Mouse (Mus musculus) heart, postnatal 0 days (tissue): ENCODE measurements around the gene Plppr1. TPM values are rescaled to one million over a fixed set of nuclear protein-coding genes. Genes with fewer than 3 reads are reported as not detected.

Experiments
- ATAC-seq: fragments of 200-750 bp; cut with Nextera tagmentation; 2 replicates; pipeline ENCODE4 v1.8.0; 2017; ENCODE audit warnings: low read depth, moderate number of reproducible peaks, moderate library complexity; ENCODE audit not compliant: insufficient read depth
- DNase-seq: peaks from one replicate; pipeline ENCODE4 v3.0.0-alpha.2; 2016; ENCODE audit warnings: low spot score
- H3K27ac ChIP-seq: fragments of 300-500 bp; sonication (generic); 2 replicates; pipeline ENCODE4 v1.5.1; 2014; ENCODE audit warnings: low read depth, mild to moderate bottlenecking
- H3K27me3 ChIP-seq: fragments of 300-500 bp; sonication (generic); 2 replicates; pipeline ENCODE4 v1.6.1; 2014; ENCODE audit warnings: low read length, mixed read lengths; ENCODE audit not compliant: control insufficient read depth, insufficient read depth
- H3K36me3 ChIP-seq: fragments of 300-500 bp; sonication (generic); replicated peaks from 2 replicates; pipeline ENCODE4 v1.6.1; 2014; ENCODE audit warnings: low read length, mixed read lengths; ENCODE audit not compliant: control insufficient read depth, insufficient read depth
- H3K4me1 ChIP-seq: fragments of 300-500 bp; sonication (generic); 2 replicates; pipeline ENCODE4 v1.6.1; 2014; ENCODE audit warnings: antibody characterized with exemption; ENCODE audit not compliant: control insufficient read depth, insufficient read depth
- H3K4me2 ChIP-seq: fragments of 300-500 bp; sonication (generic); 2 replicates; pipeline ENCODE4 v1.6.1; 2014; ENCODE audit warnings: low read depth, mild to moderate bottlenecking, low read length, moderate library complexity
- H3K4me3 ChIP-seq: fragments of 300-500 bp; sonication (generic); 2 replicates; pipeline ENCODE4 v1.5.1; 2014; ENCODE audit warnings: low read depth, low read length
- H3K9ac ChIP-seq: fragments of 300-500 bp; sonication (generic); replicated peaks from 2 replicates; pipeline ENCODE4 v1.6.1; 2014; ENCODE audit warnings: low read depth, low read length, mixed read lengths
- H3K9me3 ChIP-seq: fragments of 300-500 bp; sonication (generic); replicated peaks from 2 replicates; pipeline ENCODE4 v1.6.1; 2016; ENCODE audit warnings: low read length; ENCODE audit not compliant: control insufficient read depth
- CTCF ChIP-seq: IDR thresholded peaks from 2 replicates; pipeline ENCODE4 v1.5.1; 2016; ENCODE audit warnings: antibody characterized with exemption, control low read depth, low read depth
- EP300 ChIP-seq: IDR thresholded peaks from 2 replicates; pipeline ENCODE4 v1.6.1; 2016; ENCODE audit warnings: antibody characterized with exemption, low read depth
- WGBS: fragments of 180-500 bp; shearing (Covaris S2); extraction: QIAGEN DNeasy Blood & Tissue Kit; methylation state at CpG from one replicate; pipeline ENCODE4 v1.1.7; 2014; 5-methylcytosine and 5-hydroxymethylcytosine counted together
- polyA plus RNA-seq: library from polyadenylated mRNA; unstranded; fragments of >200 nt; fragmentation: Nextera tagmentation; extraction: Ambion mirVana; gene quantifications from 2 replicates; pipeline ENCODE4 v1.2.1, GENCODE M21; 2015
- total RNA-seq: library from RNA; depleted of rRNA; stranded (reverse); fragments of >200 nt; gene quantifications from 2 replicates; pipeline ENCODE4 v1.2.3, GENCODE M21; 2014; ENCODE audit warnings: low replicate concordance

The Plppr1 gene
- total and polyA plus RNA-seq, 2 experiments from 2014 or later, result 3.7 to 5.2 TPM

- 63% methylated on average over 11 of the region's 11 CpGs for WGBS
- no peak for ATAC-seq
Observed at GRCm38 (mm10) chr4:49212616-49213544, 153.8 kb downstream of the Plppr1 start.

DNA sequence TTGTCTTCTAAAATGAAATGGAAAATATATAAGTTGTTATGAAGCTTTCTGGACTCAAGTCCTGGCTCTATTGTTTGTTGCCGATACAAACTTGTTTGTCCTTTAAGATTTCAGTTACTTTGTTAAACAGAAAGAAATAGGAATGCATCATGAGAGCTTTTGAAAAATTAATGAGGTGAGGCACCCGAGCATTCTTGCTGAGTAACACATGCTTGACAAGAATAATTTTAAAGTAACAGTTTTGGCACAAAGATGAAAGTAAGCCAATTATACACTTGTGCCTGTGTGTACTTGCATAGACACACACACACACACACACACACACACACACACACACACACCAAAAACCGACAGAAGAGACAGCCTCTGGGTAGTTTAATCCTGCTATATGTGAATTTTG is 155.3 kb downstream of the Plppr1 start:
- Histone ChIP-seq H3K36me3 (no peaks in the 10 kb centered on the region), H3K27ac (no peak overlapping the region), H3K4me1 (no peaks in the 10 kb centered on the region), H3K27me3 (0 out of 2 replicates have a peak, but pooled peaks cover 2% of the 10 kb centered on the region), H3K4me3 (no peak overlapping the region), H3K9me3 (no peaks in the 10 kb centered on the region), H3K4me2 (no peak overlapping the region), H3K9ac (no peak overlapping the region)
- ATAC-seq, result no peak
- WGBS, result 76% methylated on average over 3 of the region's 3 CpGs
- DNase-seq, result no peak
- TF ChIP-seq EP300 (no peak), CTCF (no peak)

More at GRCm38 (mm10) chr4:49212616-49213544, 153.8 kb downstream of the Plppr1 start:
- Histone ChIP-seq H3K36me3 (no peaks in the 10 kb centered on the region), H3K27me3 (0 out of 2 replicates have a peak, but pooled peaks cover 2% of the 10 kb centered on the region), H3K4me2 (no peak overlapping the region), H3K27ac (no peak overlapping the region), H3K9me3 (no peaks in the 10 kb centered on the region), H3K4me3 (no peak overlapping the region), H3K9ac (no peak overlapping the region), H3K4me1 (no peaks in the 10 kb centered on the region)
- no peak for DNase-seq
- TF ChIP-seq CTCF (no peak), EP300 (no peak)

- TF ChIP-seq EP300, result no peak
- TF ChIP-seq CTCF, result no peak
- ATAC-seq (no peak), DNase-seq (no peak)
- Histone ChIP-seq H3K4me2 (no peak overlapping the region), H3K9ac (no peak overlapping the region), H3K27ac (no peak overlapping the region), H3K36me3 (no peaks in the 10 kb centered on the region), H3K9me3 (no peaks in the 10 kb centered on the region), H3K4me1 (no peaks in the 10 kb centered on the region), H3K27me3 (no peaks in the 10 kb centered on the region), H3K4me3 (no peak overlapping the region)
- 78% methylated on average over 6 of the region's 6 CpGs for WGBS
Observed at GRCm38 (mm10) chr4:49223501-49223900, 164.4 kb downstream of the Plppr1 start.

DNA sequence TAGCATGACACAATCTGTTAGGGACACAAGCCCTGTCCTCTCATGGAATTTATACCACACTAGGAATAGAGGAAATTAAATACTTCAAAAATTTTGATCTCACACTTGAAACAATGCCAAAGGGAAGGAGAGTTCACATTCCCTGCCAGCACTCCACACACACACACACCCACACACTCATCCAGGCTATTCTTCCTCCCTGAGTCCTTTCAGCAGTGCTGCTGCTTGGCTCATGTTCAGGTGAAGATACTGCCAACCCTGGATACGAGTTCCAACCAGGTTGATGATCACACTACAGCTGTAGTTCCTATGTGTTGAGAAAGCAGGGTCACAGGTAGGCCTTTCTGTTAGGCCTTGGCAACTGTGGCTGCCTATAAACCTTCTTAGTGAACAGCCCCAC is 165.9 kb downstream of the Plppr1 start:
- WGBS, result 9% methylated on average over 1 of the region's 1 CpGs
- DNase-seq (peak; percentile 10), ATAC-seq (no peak)

GRCm38 (mm10) chr4:49232206-49233031 is 173.3 kb downstream of the Plppr1 start:
- no peak overlapping the region for H3K9ac ChIP-seq
- ATAC-seq (no peak), DNase-seq (no peak)
- WGBS, result 82% methylated on average over 11 of the region's 11 CpGs
- H3K27me3 ChIP-seq, result no peaks in the 10 kb centered on the region
- no peak overlapping the region for H3K4me2 ChIP-seq
- no peak overlapping the region for H3K27ac ChIP-seq
- TF ChIP-seq EP300 (no peak), CTCF (no peak)
- H3K4me3 ChIP-seq, result no peak overlapping the region
- no peaks in the 10 kb centered on the region for H3K9me3 ChIP-seq
- no peaks in the 10 kb centered on the region for H3K4me1 ChIP-seq
- H3K36me3 ChIP-seq, result no peaks in the 10 kb centered on the region

More for the DNA sequence above, 165.9 kb downstream of the Plppr1 start:
- H3K9me3 ChIP-seq, result no peaks in the 10 kb centered on the region
- no peaks in the 10 kb centered on the region for H3K36me3 ChIP-seq
- no peak overlapping the region for H3K4me3 ChIP-seq
- H3K27me3 ChIP-seq, result no peaks in the 10 kb centered on the region
- H3K4me1 ChIP-seq, result no peaks in the 10 kb centered on the region
- H3K4me2 ChIP-seq, result no peak overlapping the region
- H3K9ac ChIP-seq, result no peak overlapping the region
- H3K27ac ChIP-seq, result no peak overlapping the region
- TF ChIP-seq CTCF (no peak), EP300 (no peak)
